Mouse (Mus musculus): Measurements from ENCODE around the gene Bcat1. TPM values are rescaled to one million over a fixed set of nuclear protein-coding genes. Genes with fewer than 3 reads are reported as not detected.
A peak's percentile ranks its signal among the peaks of the same experiment; 100 is the strongest.

The Bcat1 gene
- polyA plus RNA-seq, 1 experiment from 2014 or later: 6.0 TPM

DNA sequence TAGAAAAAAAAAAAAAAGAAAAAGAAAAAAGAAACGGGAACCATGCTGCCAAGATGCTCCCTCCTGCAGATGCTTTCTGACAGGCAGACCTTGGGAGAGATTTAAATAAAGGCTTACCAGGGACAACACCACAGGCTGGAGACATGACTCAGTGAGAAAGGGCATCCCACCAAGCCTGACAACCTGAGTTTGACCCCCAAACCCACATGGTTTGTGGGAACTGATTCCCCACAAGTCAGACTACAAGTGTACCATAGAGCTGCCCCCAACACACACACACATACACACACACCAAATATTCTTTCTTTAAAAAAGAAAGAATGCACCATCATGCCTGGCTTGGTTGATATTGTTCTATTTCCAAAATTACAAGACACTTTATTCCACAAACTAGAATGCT, 11.9 kb downstream of the Bcat1 start:
- Histone ChIP-seq H3K27ac (ENCODE audit: low read length) (no peak overlapping the region), H3K9ac (ENCODE audit: low read depth, low read length) (no peak overlapping the region), H3K4me2 (ENCODE audit: low read depth, low read length) (no peak overlapping the region), H3K4me1 (ENCODE audit: control insufficient read depth, insufficient read depth, low read length) (no peaks in the 10 kb centered on the region), H3K27me3 (replicated peaks; ENCODE audit: control insufficient read depth, insufficient read depth, low read length) (no peaks in the 10 kb centered on the region), H3K36me3 (ENCODE audit: control insufficient read depth, insufficient read depth, low read length) (no peaks in the 10 kb centered on the region), H3K4me3 (ENCODE audit: low read length) (no peak overlapping the region), H3K9me3 (ENCODE audit: control insufficient read depth, low read length) (no peaks in the 10 kb centered on the region)
- ATAC-seq: no peak
- WGBS: 38% methylated on average over 1 of the region's 1 CpGs

DNA sequence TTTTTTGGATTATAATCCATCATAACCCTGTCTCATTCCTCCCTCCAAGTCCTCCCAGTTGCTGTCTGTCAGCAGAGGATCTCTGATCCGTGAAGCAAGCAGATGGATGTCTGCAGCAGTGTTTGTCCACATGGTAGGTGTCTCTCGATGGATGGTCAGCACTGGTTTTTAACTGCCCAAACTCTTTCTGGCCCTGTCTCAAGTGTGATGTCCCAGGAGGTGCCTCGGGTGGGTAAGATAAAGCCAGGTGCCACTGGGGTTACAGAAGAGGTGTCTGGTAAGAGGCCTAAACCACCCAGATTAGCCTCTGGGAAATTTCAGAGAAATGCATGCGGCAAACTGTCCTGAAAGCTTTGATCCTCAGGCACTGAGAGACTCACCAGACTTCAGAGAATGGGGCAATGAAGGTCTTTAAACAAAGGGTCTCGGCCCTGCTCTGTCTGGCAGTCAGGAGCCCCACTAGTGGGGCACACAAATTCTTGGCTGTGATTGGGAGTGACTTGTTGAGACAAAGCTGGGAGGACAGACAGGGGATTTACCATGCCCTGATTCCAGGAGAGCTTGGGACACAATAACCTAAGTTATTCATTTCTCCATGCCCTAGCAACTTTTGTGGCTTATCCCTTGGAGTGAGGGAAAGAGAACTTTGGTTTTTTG, 12.6 kb downstream of the Bcat1 start:
- Histone ChIP-seq H3K9ac (ENCODE audit: low read depth, low read length) (no peak overlapping the region), H3K27ac (ENCODE audit: low read length) (no peak overlapping the region), H3K36me3 (ENCODE audit: control insufficient read depth, insufficient read depth, low read length) (no peaks in the 10 kb centered on the region), H3K4me1 (ENCODE audit: control insufficient read depth, insufficient read depth, low read length) (no peaks in the 10 kb centered on the region), H3K4me2 (ENCODE audit: low read depth, low read length) (no peak overlapping the region), H3K4me3 (ENCODE audit: low read length) (no peak overlapping the region), H3K27me3 (replicated peaks; ENCODE audit: control insufficient read depth, insufficient read depth, low read length) (no peaks in the 10 kb centered on the region), H3K9me3 (ENCODE audit: control insufficient read depth, low read length) (no peaks in the 10 kb centered on the region)
- 56% methylated on average over 5 of the region's 5 CpGs for WGBS
- no peak for ATAC-seq

DNA sequence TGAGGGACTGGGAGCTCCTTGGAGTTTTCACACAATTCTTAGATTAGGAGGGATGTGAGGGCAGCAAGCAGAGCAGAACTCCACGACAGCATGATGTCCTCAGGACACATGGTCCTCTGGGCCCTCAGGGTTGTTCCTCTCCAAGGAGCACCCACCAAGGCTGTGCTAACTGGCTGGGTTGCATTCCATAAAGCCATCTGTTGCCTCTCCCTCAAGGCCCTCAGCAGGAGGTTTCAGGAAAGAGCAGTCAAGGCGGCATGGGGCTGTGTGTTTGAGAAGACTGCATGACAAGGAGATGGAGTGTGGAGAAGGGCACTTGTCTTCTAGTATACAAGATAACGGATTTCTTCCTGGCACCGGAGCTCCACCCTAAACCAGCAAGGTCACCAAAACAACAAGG, 13.2 kb downstream of the Bcat1 start:
- H3K4me3 ChIP-seq (ENCODE audit: low read length): no peak overlapping the region
- WGBS: 61% methylated on average over 4 of the region's 4 CpGs
- H3K36me3 ChIP-seq (ENCODE audit: control insufficient read depth, insufficient read depth, low read length): no peaks in the 10 kb centered on the region
- no peak overlapping the region for H3K4me2 ChIP-seq (ENCODE audit: low read depth, low read length)
- no peaks in the 10 kb centered on the region for H3K9me3 ChIP-seq (ENCODE audit: control insufficient read depth, low read length)
- ATAC-seq: no peak
- H3K27ac ChIP-seq (ENCODE audit: low read length): no peak overlapping the region
- no peaks in the 10 kb centered on the region for H3K27me3 ChIP-seq (replicated peaks; ENCODE audit: control insufficient read depth, insufficient read depth, low read length)
- no peak overlapping the region for H3K9ac ChIP-seq (ENCODE audit: low read depth, low read length)
- no peaks in the 10 kb centered on the region for H3K4me1 ChIP-seq (ENCODE audit: control insufficient read depth, insufficient read depth, low read length)

DNA sequence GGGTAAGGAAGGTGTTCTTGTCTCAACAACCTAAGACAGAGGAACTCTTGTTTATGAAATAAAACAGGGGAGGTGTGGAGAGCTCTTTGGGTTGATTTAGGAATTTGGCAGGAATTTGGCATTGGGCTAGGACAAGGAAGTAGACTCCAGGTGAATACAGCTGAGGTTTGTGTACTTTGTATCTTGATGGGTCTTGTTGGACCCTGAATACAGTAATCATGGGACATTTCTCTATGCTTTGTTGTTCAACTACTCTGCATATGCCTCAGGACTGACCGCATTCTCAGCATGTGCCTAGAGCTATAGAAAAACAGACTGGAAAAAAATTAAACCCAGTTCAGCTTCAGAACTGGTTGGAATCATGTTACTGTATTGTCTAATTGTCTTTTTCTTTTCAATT, 14.6 kb downstream of the Bcat1 start:
- no peak overlapping the region for H3K4me2 ChIP-seq (ENCODE audit: low read depth, low read length)
- no peak overlapping the region for H3K4me3 ChIP-seq (ENCODE audit: low read length)
- no peaks in the 10 kb centered on the region for H3K9me3 ChIP-seq (ENCODE audit: control insufficient read depth, low read length)
- no peaks in the 10 kb centered on the region for H3K27me3 ChIP-seq (replicated peaks; ENCODE audit: control insufficient read depth, insufficient read depth, low read length)
- H3K36me3 ChIP-seq (ENCODE audit: control insufficient read depth, insufficient read depth, low read length): no peaks in the 10 kb centered on the region
- H3K9ac ChIP-seq (ENCODE audit: low read depth, low read length): no peak overlapping the region
- H3K4me1 ChIP-seq (ENCODE audit: control insufficient read depth, insufficient read depth, low read length): no peaks in the 10 kb centered on the region
- 84% methylated on average over 1 of the region's 1 CpGs for WGBS
- ATAC-seq: no peak
- H3K27ac ChIP-seq (ENCODE audit: low read length): no peak overlapping the region

DNA sequence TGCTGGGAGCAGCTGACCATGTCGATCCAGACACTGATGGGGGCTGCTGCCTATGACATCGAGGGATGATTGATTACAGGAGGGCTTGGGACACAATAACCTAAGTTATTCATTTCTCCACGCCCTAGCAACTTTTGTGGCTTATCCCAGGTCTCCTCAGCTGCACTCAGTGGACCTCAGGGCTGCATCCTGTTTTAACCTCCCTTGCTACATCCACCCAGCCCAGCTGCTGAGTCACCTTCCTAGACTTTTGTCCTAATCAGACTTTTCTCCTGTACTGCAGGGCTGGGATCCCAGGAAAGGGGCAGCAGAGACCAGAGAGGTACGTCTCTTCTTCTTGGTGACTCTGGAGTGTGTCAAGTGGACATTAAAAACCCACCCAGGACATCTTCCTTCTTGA, 19.9 kb downstream of the Bcat1 start:
- no peak for ATAC-seq
- H3K4me1 ChIP-seq (ENCODE audit: control insufficient read depth, insufficient read depth, low read length): no peaks in the 10 kb centered on the region
- whole genome bisulfite sequencing: 62% methylated on average over 4 of the region's 4 CpGs
- H3K9ac ChIP-seq (ENCODE audit: low read depth, low read length): no peak overlapping the region
- H3K27me3 ChIP-seq (replicated peaks; ENCODE audit: control insufficient read depth, insufficient read depth, low read length): no peaks in the 10 kb centered on the region
- H3K36me3 ChIP-seq (ENCODE audit: control insufficient read depth, insufficient read depth, low read length): no peaks in the 10 kb centered on the region
- H3K4me2 ChIP-seq (ENCODE audit: low read depth, low read length): no peak overlapping the region
- H3K4me3 ChIP-seq (ENCODE audit: low read length): no peak overlapping the region
- H3K27ac ChIP-seq (ENCODE audit: low read length): no peak overlapping the region
- H3K9me3 ChIP-seq (ENCODE audit: control insufficient read depth, low read length): no peaks in the 10 kb centered on the region

DNA sequence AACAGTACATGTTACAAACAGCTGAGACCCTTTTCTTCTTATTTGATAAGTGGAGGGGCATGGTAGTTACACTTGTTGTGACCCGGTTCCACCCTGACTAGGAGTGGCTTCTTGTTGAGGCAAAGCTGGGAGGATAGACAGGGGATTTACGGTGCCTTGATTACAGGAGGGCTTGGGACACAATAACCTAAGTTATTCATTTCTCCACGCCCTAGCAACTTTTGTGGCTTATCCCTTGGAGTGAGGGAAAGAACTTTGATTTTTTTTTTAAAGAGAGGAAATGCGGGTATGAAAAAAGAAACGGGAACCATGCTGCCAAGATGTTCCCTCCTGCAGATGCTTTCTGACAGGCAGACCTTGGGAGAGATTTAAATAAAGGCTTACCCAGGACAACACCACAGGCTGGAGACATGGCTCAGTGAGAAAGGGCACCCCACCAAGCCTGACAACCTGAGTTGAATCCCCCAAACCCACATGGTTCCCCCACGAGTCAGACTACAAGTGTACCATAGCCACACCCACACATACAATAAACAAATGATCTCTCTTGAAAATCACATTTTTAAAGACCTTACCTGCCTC, 20.6 kb downstream of the Bcat1 start:
- H3K9ac ChIP-seq (ENCODE audit: low read depth, low read length): no peak overlapping the region
- ATAC-seq: no peak
- no peaks in the 10 kb centered on the region for H3K4me1 ChIP-seq (ENCODE audit: control insufficient read depth, insufficient read depth, low read length)
- no peak overlapping the region for H3K27ac ChIP-seq (ENCODE audit: low read length)
- H3K9me3 ChIP-seq (ENCODE audit: control insufficient read depth, low read length): no peaks in the 10 kb centered on the region
- no peak overlapping the region for H3K4me3 ChIP-seq (ENCODE audit: low read length)
- no peaks in the 10 kb centered on the region for H3K27me3 ChIP-seq (replicated peaks; ENCODE audit: control insufficient read depth, insufficient read depth, low read length)
- WGBS: 47% methylated on average over 6 of the region's 6 CpGs
- no peak overlapping the region for H3K4me2 ChIP-seq (ENCODE audit: low read depth, low read length)
- no peaks in the 10 kb centered on the region for H3K36me3 ChIP-seq (ENCODE audit: control insufficient read depth, insufficient read depth, low read length)

DNA sequence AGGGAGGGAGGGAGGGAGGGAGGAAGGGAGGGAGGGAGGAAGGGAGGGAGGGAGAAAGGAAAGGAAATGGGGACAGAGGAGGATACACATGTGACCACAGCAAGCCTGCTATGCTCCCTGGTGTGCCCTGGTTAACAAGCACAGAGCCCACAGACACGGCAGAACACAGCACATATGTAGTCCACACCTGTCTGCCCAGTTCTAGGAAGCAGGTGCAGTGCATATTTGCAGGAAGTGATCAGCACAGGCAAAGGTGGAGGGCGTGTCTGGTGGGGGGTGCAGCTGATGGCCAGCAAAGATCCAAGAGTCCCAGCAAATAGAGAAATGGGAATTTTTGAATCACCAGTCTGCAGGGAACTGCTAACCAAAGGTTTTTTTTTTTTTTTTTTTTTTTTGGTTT, 23.3 kb downstream of the Bcat1 start:
- peak; percentile 66 for ATAC-seq
- no peak overlapping the region for H3K9ac ChIP-seq (ENCODE audit: low read depth, low read length)
- H3K4me2 ChIP-seq (ENCODE audit: low read depth, low read length): no peak overlapping the region
- H3K4me3 ChIP-seq (ENCODE audit: low read length): no peak overlapping the region
- H3K4me1 ChIP-seq (ENCODE audit: control insufficient read depth, insufficient read depth, low read length): peaks cover 5% of the 10 kb centered on the region; the same call in 1 of the 2 replicates
- no peak overlapping the region for H3K27ac ChIP-seq (ENCODE audit: low read length)
- H3K36me3 ChIP-seq (ENCODE audit: control insufficient read depth, insufficient read depth, low read length): no peaks in the 10 kb centered on the region
- 69% methylated on average over 2 of the region's 2 CpGs for WGBS
- H3K27me3 ChIP-seq (replicated peaks; ENCODE audit: control insufficient read depth, insufficient read depth, low read length): peaks cover 21% of the 10 kb centered on the region
- H3K9me3 ChIP-seq (ENCODE audit: control insufficient read depth, low read length): no peaks in the 10 kb centered on the region

DNA sequence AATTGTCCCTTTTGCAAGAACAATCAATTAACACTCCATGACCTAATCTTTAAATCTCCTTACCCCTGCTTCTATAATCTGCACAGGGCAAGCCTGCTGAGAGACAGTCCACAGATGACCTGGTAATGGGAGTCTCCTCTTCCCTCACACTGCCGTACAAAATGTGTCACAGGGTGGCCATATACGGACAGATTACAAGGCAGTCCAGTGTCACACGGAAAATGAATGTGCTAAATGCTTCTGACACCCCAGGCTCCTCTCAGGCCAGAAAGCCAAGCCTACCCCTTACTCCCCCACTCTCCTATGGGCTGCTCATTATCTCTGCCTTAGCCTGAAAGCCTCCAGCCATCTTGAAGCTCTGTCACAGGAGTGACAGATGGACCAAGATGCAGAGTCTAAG, 25.1 kb downstream of the Bcat1 start:
- no peaks in the 10 kb centered on the region for H3K36me3 ChIP-seq (ENCODE audit: control insufficient read depth, insufficient read depth, low read length)
- no peak overlapping the region for H3K4me2 ChIP-seq (ENCODE audit: low read depth, low read length)
- no peak overlapping the region for H3K9ac ChIP-seq (ENCODE audit: low read depth, low read length)
- H3K4me3 ChIP-seq (ENCODE audit: low read length): no peak overlapping the region
- no peak for ATAC-seq
- peaks cover 5% of the 10 kb centered on the region; the same call in 1 of the 2 replicates for H3K4me1 ChIP-seq (ENCODE audit: control insufficient read depth, insufficient read depth, low read length)
- WGBS: 39% methylated on average over 3 of the region's 3 CpGs
- H3K27ac ChIP-seq (ENCODE audit: low read length): no peak overlapping the region
- no peaks in the 10 kb centered on the region for H3K9me3 ChIP-seq (ENCODE audit: control insufficient read depth, low read length)
- H3K27me3 ChIP-seq (replicated peaks; ENCODE audit: control insufficient read depth, insufficient read depth, low read length): peaks cover 27% of the 10 kb centered on the region

DNA sequence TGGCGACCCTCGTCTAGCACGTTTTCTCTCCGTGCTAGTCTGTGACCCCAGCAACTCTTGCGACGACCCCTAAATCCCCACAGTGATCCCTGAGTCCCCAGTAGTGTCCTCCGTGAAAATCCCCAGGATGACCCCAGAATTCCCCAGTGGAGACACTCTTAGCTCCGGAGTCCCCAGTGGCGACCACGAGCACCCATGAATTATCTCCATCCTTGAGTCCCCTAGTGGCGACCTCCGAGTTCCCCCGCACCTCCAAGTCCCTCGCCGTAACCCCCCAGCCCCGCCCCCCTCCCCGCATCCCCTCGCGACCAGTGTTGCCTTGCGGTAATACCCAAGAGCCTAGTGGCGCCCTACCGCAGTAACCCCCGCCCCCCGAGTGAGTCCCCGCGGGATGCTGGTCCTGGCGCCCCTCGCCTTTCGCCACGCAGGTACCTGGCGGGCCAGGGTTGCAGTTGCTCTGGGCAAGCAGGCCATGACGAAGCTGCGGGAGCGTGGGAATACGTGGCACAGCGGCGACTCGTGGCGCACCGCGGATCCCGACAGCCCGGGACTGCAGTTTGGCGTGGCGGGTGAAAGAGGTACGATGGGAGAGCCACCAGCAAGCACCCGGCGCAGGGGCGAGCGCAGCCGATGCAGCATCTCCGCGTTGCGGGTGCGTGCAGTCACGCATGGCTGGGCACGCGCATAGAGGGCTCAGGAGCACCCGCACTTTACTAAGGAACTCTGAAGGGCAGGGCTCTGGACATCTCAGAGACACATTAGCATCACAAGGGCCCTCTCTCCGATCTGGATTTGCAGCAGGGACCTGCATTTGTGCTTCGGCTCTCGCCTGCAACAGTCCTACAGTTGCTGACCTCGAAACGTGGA, 27.6 kb downstream of the Bcat1 start:
- Histone ChIP-seq H3K4me1 (ENCODE audit: control insufficient read depth, insufficient read depth, low read length) (peaks cover 5% of the 10 kb centered on the region; the same call in 1 of the 2 replicates), H3K36me3 (ENCODE audit: control insufficient read depth, insufficient read depth, low read length) (no peaks in the 10 kb centered on the region), H3K4me3 (ENCODE audit: low read length) (peak overlapping the region; percentile 48), H3K4me2 (ENCODE audit: low read depth, low read length) (peak overlapping the region; percentile 84), H3K27me3 (replicated peaks; ENCODE audit: control insufficient read depth, insufficient read depth, low read length) (peaks cover 27% of the 10 kb centered on the region), H3K27ac (ENCODE audit: low read length) (no peak overlapping the region), H3K9me3 (ENCODE audit: control insufficient read depth, low read length) (no peaks in the 10 kb centered on the region), H3K9ac (ENCODE audit: low read depth, low read length) (peak overlapping the region; percentile 36)
- peak; percentile 30; the same call in 1 of the 2 replicates for ATAC-seq
- 8% methylated on average over 63 of the region's 64 CpGs for WGBS

Data from intestine, embryonic 16.5 days (tissue).